Mouse (Mus musculus) CH12.LX (cell line): ENCODE measurements around the gene Echdc3. TPM values are rescaled to one million over a fixed set of nuclear protein-coding genes. Genes with fewer than 3 reads are reported as not detected.

Source experiments
- DNase-seq: peaks from one replicate; pipeline ENCODE4 v3.0.0-alpha.2; 2013; ENCODE audit errors: extremely low read depth
- H3K27ac ChIP-seq: 2 replicates; pipeline ENCODE4 v1.5.1; 2012; ENCODE audit warnings: low read depth, mild to moderate bottlenecking, control low read depth, moderate library complexity; ENCODE audit not compliant: insufficient read depth
- H3K27me3 ChIP-seq: replicated peaks from 2 replicates; pipeline ENCODE3; 2012; ENCODE audit warnings: inconsistent platforms
- H3K36me3 ChIP-seq, 2 experiments: replicated peaks in 1 of 2; 2 replicates each; pipeline versions ENCODE3 to v1.6.1; 2012; ENCODE audit warnings: inconsistent platforms in 1 of 2, low read length in 1 of 2, mild to moderate bottlenecking in 1 of 2, mixed read lengths in 1 of 2, moderate library complexity in 1 of 2; ENCODE audit not compliant: control insufficient read depth in 1 of 2, insufficient read depth in 1 of 2
- H3K4me1 ChIP-seq, 2 experiments: 2 replicates each; pipeline ENCODE4 v1.6.1; 2012; ENCODE audit warnings: inconsistent platforms in 1 of 2, moderate library complexity in 1 of 2; ENCODE audit not compliant: insufficient read depth in 2 of 2, control insufficient read depth in 1 of 2
- H3K4me2 ChIP-seq: 2 replicates; pipeline ENCODE4 v1.6.1; 2012; ENCODE audit warnings: low read depth, mild to moderate bottlenecking, control low read depth; ENCODE audit not compliant: poor library complexity, insufficient read depth, severe bottlenecking
- H3K4me3 ChIP-seq, 3 experiments: fragments of 150-350 bp in 1 of 3; sonication (generic) in 1 of 3; replicated peaks in 1 of 3; 2 replicates each; pipeline versions ENCODE3 to v1.5.1; 2011 to 2012; ENCODE audit warnings: low read depth in 2 of 3, low read length in 2 of 3, mild to moderate bottlenecking in 2 of 3, moderate library complexity in 2 of 3, control low read depth in 1 of 3, improper control_type of control experiment in 1 of 3, inconsistent platforms in 1 of 3, mixed read lengths in 1 of 3; ENCODE audit not compliant: poor library complexity in 1 of 3
- H3K79me2 ChIP-seq: replicated peaks from 2 replicates; pipeline ENCODE4 v1.6.1; 2012; ENCODE audit warnings: mild to moderate bottlenecking, moderate library complexity; ENCODE audit not compliant: control insufficient read depth, poor library complexity, insufficient read depth, severe bottlenecking; ENCODE audit errors: extremely low read depth
- H3K9ac ChIP-seq: 2 replicates; pipeline ENCODE4 v1.6.1; 2012; ENCODE audit warnings: low read depth, mild to moderate bottlenecking, control low read depth, moderate library complexity; ENCODE audit not compliant: insufficient read depth
- H3K9me3 ChIP-seq: replicated peaks from 2 replicates; pipeline ENCODE3; 2012; ENCODE audit warnings: low read length, inconsistent platforms, mixed read lengths
- BHLHE40 ChIP-seq: IDR thresholded peaks from 2 replicates; pipeline ENCODE4 v1.6.1; 2011; ENCODE audit warnings: mild to moderate bottlenecking, low read depth, low read length, improper control_type of control experiment
- CHD2 ChIP-seq: IDR thresholded peaks from 2 replicates; pipeline ENCODE4 v1.6.1; 2011; ENCODE audit warnings: low read length, improper control_type of control experiment
- CTCF ChIP-seq, 2 experiments: IDR thresholded peaks in 1 of 2; conservative IDR thresholded peaks in 1 of 2; 2 replicates each; pipeline ENCODE4 v1.5.1; 2011 to 2012; ENCODE audit warnings: low read depth in 2 of 2, low read length in 2 of 2, improper control_type of control experiment in 1 of 2, inconsistent platforms in 1 of 2, mild to moderate bottlenecking in 1 of 2, moderate library complexity in 1 of 2
- E2F4 ChIP-seq: IDR thresholded peaks from 2 replicates; pipeline ENCODE4 v1.6.1; 2011; ENCODE audit warnings: low read depth, low read length, improper control_type of control experiment; ENCODE audit not compliant: insufficient replicate concordance
- ELF1 ChIP-seq: IDR thresholded peaks from 2 replicates; pipeline ENCODE4 v1.6.1; 2014; ENCODE audit warnings: low read depth, mild to moderate bottlenecking, inconsistent platforms, low read length, improper control_type of control experiment
- EP300 ChIP-seq: IDR thresholded peaks from 2 replicates; pipeline ENCODE4 v1.6.1; 2011; ENCODE audit warnings: low read length, improper control_type of control experiment
- ETS1 ChIP-seq: conservative IDR thresholded peaks from 2 replicates; pipeline ENCODE4 v1.6.1; 2012; ENCODE audit warnings: low read depth, mild to moderate bottlenecking, inconsistent platforms, low read length, improper control_type of control experiment, moderate library complexity
- IRF4 ChIP-seq: IDR thresholded peaks from 2 replicates; pipeline ENCODE4 v1.6.1; 2014; ENCODE audit warnings: low read depth, mild to moderate bottlenecking, inconsistent platforms, low read length, improper control_type of control experiment
- MAFK ChIP-seq: IDR thresholded peaks from 2 replicates; pipeline ENCODE4 v1.6.1; 2011; ENCODE audit warnings: low read length, improper control_type of control experiment; ENCODE audit not compliant: insufficient replicate concordance
- MAX ChIP-seq: IDR thresholded peaks from 2 replicates; pipeline ENCODE4 v1.6.1; 2011; ENCODE audit warnings: low read length, improper control_type of control experiment
- MAZ ChIP-seq: IDR thresholded peaks from 2 replicates; pipeline ENCODE4 v1.6.1; 2012; ENCODE audit warnings: low read depth, mild to moderate bottlenecking, inconsistent platforms, low read length, improper control_type of control experiment, moderate library complexity
- MEF2A ChIP-seq: IDR thresholded peaks from 2 replicates; pipeline ENCODE4 v1.6.1; 2014; ENCODE audit warnings: low read depth, mild to moderate bottlenecking, inconsistent platforms, low read length, improper control_type of control experiment, borderline replicate concordance
- MXI1 ChIP-seq: IDR thresholded peaks from 2 replicates; pipeline ENCODE4 v1.6.1; 2011; ENCODE audit warnings: mild to moderate bottlenecking, low read depth, low read length, improper control_type of control experiment
- MYC ChIP-seq: IDR thresholded peaks from 2 replicates; pipeline ENCODE4 v1.6.1; 2011; ENCODE audit warnings: low read depth, mild to moderate bottlenecking, improper control_type of control experiment, low read length
- NELFE ChIP-seq: IDR thresholded peaks from 2 replicates; pipeline ENCODE4 v1.6.1; 2011; ENCODE audit warnings: low read depth, low read length, improper control_type of control experiment
- NRF1 ChIP-seq: IDR thresholded peaks from 2 replicates; pipeline ENCODE4 v1.6.1; 2014; ENCODE audit warnings: low read depth, mild to moderate bottlenecking, inconsistent platforms, low read length, improper control_type of control experiment, moderate library complexity
- PAX5 ChIP-seq: IDR thresholded peaks from 2 replicates; pipeline ENCODE4 v1.6.1; 2012; ENCODE audit warnings: low read length, inconsistent platforms, mixed read lengths
- POLR2A ChIP-seq: IDR thresholded peaks from 2 replicates; pipeline ENCODE4 v1.6.1; 2011; ENCODE audit warnings: low read depth, mild to moderate bottlenecking, improper control_type of control experiment, low read length
- POLR2AphosphoS2 ChIP-seq: IDR thresholded peaks from 2 replicates; pipeline ENCODE4 v1.6.1; 2011; ENCODE audit warnings: low read depth, low read length, improper control_type of control experiment
- RAD21 ChIP-seq: IDR thresholded peaks from 2 replicates; pipeline ENCODE4 v1.6.1; 2011; ENCODE audit warnings: low read depth, mild to moderate bottlenecking, low read length, improper control_type of control experiment, moderate library complexity
- RCOR1 ChIP-seq: conservative IDR thresholded peaks from 2 replicates; pipeline ENCODE4 v1.6.1; 2012; ENCODE audit warnings: low read depth, mild to moderate bottlenecking, inconsistent platforms, low read length, improper control_type of control experiment
- SIN3A ChIP-seq: IDR thresholded peaks from 2 replicates; pipeline ENCODE4 v1.6.1; 2012; ENCODE audit warnings: low read length, improper control_type of control experiment, inconsistent platforms
- SMC3 ChIP-seq: IDR thresholded peaks from 2 replicates; pipeline ENCODE4 v1.6.1; 2011; ENCODE audit warnings: low read depth, low read length, improper control_type of control experiment
- TBP ChIP-seq: conservative IDR thresholded peaks from 2 replicates; pipeline ENCODE4 v1.6.1; 2011; ENCODE audit warnings: low read depth, low read length, improper control_type of control experiment
- TCF12 ChIP-seq: IDR thresholded peaks from 2 replicates; pipeline ENCODE4 v1.6.1; 2014; ENCODE audit warnings: low read depth, mild to moderate bottlenecking, inconsistent platforms, low read length, improper control_type of control experiment
- UBTF ChIP-seq: IDR thresholded peaks from 2 replicates; pipeline ENCODE4 v1.6.1; 2012; ENCODE audit warnings: low read depth, mild to moderate bottlenecking, inconsistent platforms, low read length, improper control_type of control experiment, moderate library complexity
- USF2 ChIP-seq: conservative IDR thresholded peaks from 2 replicates; pipeline ENCODE4 v1.6.1; 2011; ENCODE audit warnings: low read depth, low read length, improper control_type of control experiment
- ZC3H11A ChIP-seq: IDR thresholded peaks from 2 replicates; pipeline ENCODE4 v1.6.1; 2012; ENCODE audit warnings: low read depth, mild to moderate bottlenecking, inconsistent platforms, low read length, improper control_type of control experiment
- ZKSCAN1 ChIP-seq: IDR thresholded peaks from 2 replicates; pipeline ENCODE4 v1.6.1; 2012; ENCODE audit warnings: low read depth, inconsistent platforms, low read length, improper control_type of control experiment, borderline replicate concordance
- ZMIZ1 ChIP-seq: IDR thresholded peaks from 2 replicates; pipeline ENCODE4 v1.6.1; 2012; ENCODE audit warnings: low read depth, mild to moderate bottlenecking, inconsistent platforms, low read length, improper control_type of control experiment
- ZNF384 ChIP-seq: IDR thresholded peaks from 2 replicates; pipeline ENCODE4 v1.6.1; 2012; ENCODE audit warnings: low read depth, low read length, improper control_type of control experiment, inconsistent platforms
- dilution Hi-C: fragments of 300-500 bp; cut with MboI; formaldehyde crosslinking; loops from 2 replicates; pipeline ENCODE4 v1.14.3; 2020; ENCODE audit warnings: low sequenced_read_pairs; ENCODE audit not compliant: extremely low pct_unique_long_range_greater_than_20kb, extremely low pct_ligation_motif_present
- in situ Hi-C: fragments of 300-500 bp; cut with MboI; formaldehyde crosslinking; loops from 3 replicates; pipeline ENCODE4 v1.14.3; 2019; ENCODE audit warnings: low sequenced_read_pairs, low pct_ligation_motif_present, low pct_unique_long_range_greater_than_20kb, mixed read lengths
- polyA plus RNA-seq: library from polyadenylated mRNA; unstranded; fragments of >175 nt; gene quantifications from 2 replicates; pipeline ENCODE4 v1.2.1, GENCODE M21; 2012; ENCODE audit warnings: low read depth; ENCODE audit not compliant: insufficient read length
- total RNA-seq, 2 experiments: library from RNA; depleted of rRNA; stranded (reverse); fragments of 300-350 nt in 1 of 2; fragments of >200 nt in 1 of 2; gene quantifications; 2 replicates each; pipeline ENCODE4 v1.2.3; 2012 to 2014

Echdc3 gene
- total and polyA plus RNA-seq, 3 experiments, result 9.2 to 17.4 (median 10.6) TPM

- dilution Hi-C loops, result no loop called here
- H3K36me3 ChIP-seq, result peaks cover 4 to 41% of the 10 kb centered on the region in 2 experiments
- TF ChIP-seq MAZ, result no peak
- no peak for TF ChIP-seq NELFE
- no peak for TF ChIP-seq MEF2A
- TF ChIP-seq EP300, result no peak
- no peak for TF ChIP-seq SMC3
- TF ChIP-seq RAD21, result no peak
- no peak for TF ChIP-seq ZNF384
- TF ChIP-seq, all 38 proteins: peak for 0
- Histone ChIP-seq H3K4me2 (no peak overlapping the region), H3K9me3 (no peaks in the 10 kb centered on the region), H3K9ac (no peak overlapping the region), H3K79me2 (no peaks in the 10 kb centered on the region), H3K4me1 (peaks cover 3 to 19% of the 10 kb centered on the region in 2 experiments; a peak in 3 of 4 replicates), H3K27ac (no peak overlapping the region), H3K27me3 (no peaks in the 10 kb centered on the region), H3K4me3 (no peak overlapping the region)
- no peak for DNase-seq
- in situ Hi-C loops, result no loop called here
Observed at GRCm38 (mm10) chr2:6193591-6193973, 19.3 kb downstream of the Echdc3 start.

- Histone ChIP-seq H3K27me3 (no peaks in the 10 kb centered on the region), H3K79me2 (no peaks in the 10 kb centered on the region), H3K9me3 (no peaks in the 10 kb centered on the region), H3K27ac (no peak overlapping the region), H3K4me2 (no peak overlapping the region), H3K9ac (no peak overlapping the region), H3K4me1 (peaks cover 3 to 24% of the 10 kb centered on the region in 2 experiments; a peak in 3 of 4 replicates), H3K4me3 (no peak overlapping the region), H3K36me3 (peaks cover 4 to 41% of the 10 kb centered on the region in 2 experiments)
- dilution Hi-C loops (no loop called here), in situ Hi-C loops (no loop called here)
- peak; percentile 70 for DNase-seq
- TF ChIP-seq USF2 (no peak), SIN3A (no peak), CHD2 (no peak), NELFE (0 out of 2 replicates have a peak, but pooled peaks have one; percentile 21), SMC3 (peak; percentile 90), PAX5 (no peak), EP300 (no peak), ZC3H11A (peak; percentile 38; the same call in 1 of the 2 replicates), UBTF (no peak), POLR2A (no peak), E2F4 (no peak), MAFK (no peak), BHLHE40 (0 out of 2 replicates have a peak, but pooled peaks have one; percentile 24), ZMIZ1 (no peak), RCOR1 (no peak), TBP (no peak), TCF12 (peak; percentile 16; the same call in 1 of the 2 replicates), RAD21 (peak; percentile 93), MXI1 (no peak), MYC (peak; percentile 32; the same call in 1 of the 2 replicates), ETS1 (no peak), ZKSCAN1 (no peak), ELF1 (peak; percentile 31; the same call in 1 of the 2 replicates), ZNF384 (no peak), MAZ (no peak), IRF4 (no peak), POLR2AphosphoS2 (no peak), CTCF (conservative IDR thresholded peaks at IDR 0.05 in 1 of 2, IDR thresholded peaks at IDR 0.05 in 1 of 2; ENCODE audit: low read depth in 2 of 2, low read length in 2 of 2) (peak; percentile 53 to 84; a peak in 3 of 4 replicates), NRF1 (no peak), MAX (no peak)
Observed at GRCm38 (mm10) chr2:6192820-6193590, 19.8 kb downstream of the Echdc3 start.
